Mouse (Mus musculus) forebrain, embryonic 14.5 days (tissue): Measurements from ENCODE around the gene Tdrkh. TPM values are rescaled to one million over a fixed set of nuclear protein-coding genes. Genes with fewer than 3 reads are reported as not detected.

Source experiments
- ATAC-seq: fragments of 200-750 bp; cut with Nextera tagmentation; 2 replicates; pipeline ENCODE4 v1.8.0; 2017; ENCODE audit warnings: mild to moderate bottlenecking, moderate library complexity
- DNase-seq: peaks from one replicate; pipeline ENCODE4 v3.0.0-alpha.2; 2015; ENCODE audit warnings: low spot score
- H3K27ac ChIP-seq: fragments of 300-500 bp; sonication (generic); 2 replicates; pipeline ENCODE4 v1.5.1; 2014; ENCODE audit warnings: low read depth, mild to moderate bottlenecking, control low read depth, low read length, moderate library complexity
- H3K27me3 ChIP-seq: fragments of 300-500 bp; sonication (generic); replicated peaks from 2 replicates; pipeline ENCODE4 v1.6.1; 2014; ENCODE audit warnings: low read length, control low read depth, mixed read lengths; ENCODE audit not compliant: control insufficient read depth, insufficient read depth
- H3K36me3 ChIP-seq: fragments of 300-500 bp; sonication (generic); 2 replicates; pipeline ENCODE4 v1.6.1; 2014; ENCODE audit warnings: low read length, control low read depth; ENCODE audit not compliant: control insufficient read depth, insufficient read depth
- H3K4me1 ChIP-seq: fragments of 300-500 bp; sonication (generic); 2 replicates; pipeline ENCODE4 v1.6.1; 2014; ENCODE audit warnings: antibody characterized with exemption, low read length, control low read depth; ENCODE audit not compliant: control insufficient read depth, insufficient read depth
- H3K4me2 ChIP-seq: fragments of 300-500 bp; sonication (generic); 2 replicates; pipeline ENCODE4 v1.6.1; 2014; ENCODE audit warnings: mild to moderate bottlenecking, control low read depth, low read length
- H3K4me3 ChIP-seq: fragments of 300-500 bp; sonication (generic); 2 replicates; pipeline ENCODE4 v1.5.1; 2014; ENCODE audit warnings: low read depth, low read length, control low read depth
- H3K9ac ChIP-seq: fragments of 300-500 bp; sonication (generic); 2 replicates; pipeline ENCODE4 v1.6.1; 2014; ENCODE audit warnings: mild to moderate bottlenecking, low read length, control low read depth, moderate library complexity
- H3K9me3 ChIP-seq: fragments of 300-500 bp; sonication (generic); replicated peaks from 2 replicates; pipeline ENCODE4 v1.6.1; 2016; ENCODE audit warnings: low read length, control low read depth, mixed read lengths; ENCODE audit not compliant: control insufficient read depth
- WGBS: fragments of 180-500 bp; shearing (Covaris S2); extraction: QIAGEN DNeasy Blood & Tissue Kit; methylation state at CpG from one replicate; pipeline ENCODE4 v1.1.7; 2014; 5-methylcytosine and 5-hydroxymethylcytosine counted together
- polyA plus RNA-seq: library from polyadenylated mRNA; unstranded; fragments of >200 nt; fragmentation: Nextera tagmentation; extraction: Ambion mirVana; gene quantifications from 2 replicates; pipeline ENCODE4 v1.2.1, GENCODE M21; 2014

Gene Tdrkh
- polyA plus RNA-seq, 1 experiment from 2014 or later, result 59.8 TPM

- DNase-seq, result peak; percentile 98
- Histone ChIP-seq H3K36me3 (no peaks in the 10 kb centered on the region), H3K4me1 (no peaks in the 10 kb centered on the region; the same call in 1 of the 2 replicates), H3K27me3 (no peaks in the 10 kb centered on the region), H3K27ac (no peak overlapping the region), H3K4me2 (peak overlapping the region; percentile 47), H3K4me3 (peak overlapping the region; percentile 24), H3K9ac (peak overlapping the region; percentile 14; the same call in 1 of the 2 replicates), H3K9me3 (no peaks in the 10 kb centered on the region)
- ATAC-seq, result peak; percentile 94
- WGBS, result 2% methylated on average over 12 of the region's 12 CpGs
These were observed 43.5 kb downstream of the Tdrkh start for GRCm38 (mm10) chr3:94456529-94457000.

- H3K4me3 ChIP-seq, result 0 out of 2 replicates have a peak overlapping the region, but pooled peaks have one; percentile 24
- H3K36me3 ChIP-seq, result no peaks in the 10 kb centered on the region
- ATAC-seq, result 0 out of 2 replicates have a peak, but pooled peaks have one; percentile 28
- no peak for DNase-seq
- 87% methylated on average over 3 of the region's 3 CpGs for WGBS
- H3K27me3 ChIP-seq, result no peaks in the 10 kb centered on the region
- peak overlapping the region; percentile 39; the same call in 1 of the 2 replicates for H3K27ac ChIP-seq
- H3K9ac ChIP-seq, result peak overlapping the region; percentile 25; the same call in 1 of the 2 replicates
- H3K4me2 ChIP-seq, result peak overlapping the region; percentile 47; the same call in 1 of the 2 replicates
- H3K9me3 ChIP-seq, result no peaks in the 10 kb centered on the region
- no peaks in the 10 kb centered on the region; the same call in 1 of the 2 replicates for H3K4me1 ChIP-seq
These were observed 44.0 kb downstream of the Tdrkh start for GRCm38 (mm10) chr3:94457055-94457454.

- peaks cover 12% of the 10 kb centered on the region for H3K4me1 ChIP-seq
- WGBS, result 93% methylated on average over 2 of the region's 2 CpGs
- no peaks in the 10 kb centered on the region for H3K9me3 ChIP-seq
- ATAC-seq (no peak), DNase-seq (no peak)
- H3K27me3 ChIP-seq, result no peaks in the 10 kb centered on the region
- H3K27ac ChIP-seq, result no peak overlapping the region
- H3K9ac ChIP-seq, result no peak overlapping the region
- H3K4me3 ChIP-seq, result no peak overlapping the region
- H3K36me3 ChIP-seq, result no peaks in the 10 kb centered on the region
- H3K4me2 ChIP-seq, result no peak overlapping the region
These were observed 46.8 kb downstream of the Tdrkh start for GRCm38 (mm10) chr3:94459834-94460233.

GRCm38 (mm10) chr3:94463926-94464578 lies 51.0 kb downstream of the Tdrkh start:
- H3K27me3 ChIP-seq, result no peaks in the 10 kb centered on the region
- H3K4me3 ChIP-seq, result no peak overlapping the region
- ATAC-seq (peak; percentile 69), DNase-seq (peak; percentile 86)
- 0 out of 2 replicates have a peak overlapping the region, but pooled peaks have one; percentile 4 for H3K9ac ChIP-seq
- H3K36me3 ChIP-seq, result no peaks in the 10 kb centered on the region
- H3K27ac ChIP-seq, result peak overlapping the region; percentile 94
- H3K9me3 ChIP-seq, result no peaks in the 10 kb centered on the region
- H3K4me1 ChIP-seq, result peaks cover 25% of the 10 kb centered on the region
- WGBS, result 32% methylated on average over 10 of the region's 11 CpGs
- peak overlapping the region; percentile 19 for H3K4me2 ChIP-seq

- Histone ChIP-seq H3K36me3 (no peaks in the 10 kb centered on the region), H3K4me2 (no peak overlapping the region), H3K9me3 (no peaks in the 10 kb centered on the region), H3K27me3 (no peaks in the 10 kb centered on the region), H3K9ac (peak overlapping the region; percentile 54), H3K27ac (peak overlapping the region; percentile 94), H3K4me1 (peaks cover 25% of the 10 kb centered on the region), H3K4me3 (no peak overlapping the region)
- peak; percentile 90 for DNase-seq
- 19% methylated on average over 13 of the region's 13 CpGs for WGBS
- peak; percentile 78 for ATAC-seq
These were observed 52.8 kb downstream of the Tdrkh start for GRCm38 (mm10) chr3:94465632-94466430.

- 49% methylated on average over 3 of the region's 3 CpGs for WGBS
- H3K27ac ChIP-seq, result no peak overlapping the region
- no peaks in the 10 kb centered on the region for H3K36me3 ChIP-seq
- H3K4me1 ChIP-seq, result peaks cover 36% of the 10 kb centered on the region
- no peak overlapping the region for H3K4me2 ChIP-seq
- H3K9ac ChIP-seq, result no peak overlapping the region
- no peak for ATAC-seq
- H3K9me3 ChIP-seq, result no peaks in the 10 kb centered on the region
- H3K27me3 ChIP-seq, result no peaks in the 10 kb centered on the region
- no peak overlapping the region for H3K4me3 ChIP-seq
- no peak for DNase-seq
These were observed 55.9 kb downstream of the Tdrkh start for GRCm38 (mm10) chr3:94468931-94469330.

GRCm38 (mm10) chr3:94472447-94473114 lies 59.5 kb downstream of the Tdrkh start:
- no peaks in the 10 kb centered on the region for H3K9me3 ChIP-seq
- peak overlapping the region; percentile 2; the same call in 1 of the 2 replicates for H3K9ac ChIP-seq
- peak overlapping the region; percentile 54 for H3K4me2 ChIP-seq
- peak; percentile 72 for ATAC-seq
- peak; percentile 73 for DNase-seq
- peak overlapping the region; percentile 22 for H3K4me3 ChIP-seq
- no peaks in the 10 kb centered on the region for H3K36me3 ChIP-seq
- H3K27me3 ChIP-seq, result no peaks in the 10 kb centered on the region
- peak overlapping the region; percentile 1; the same call in 1 of the 2 replicates for H3K27ac ChIP-seq
- 11% methylated on average over 28 of the region's 28 CpGs for WGBS
- H3K4me1 ChIP-seq, result peaks cover 24% of the 10 kb centered on the region

GRCm38 (mm10) chr3:94473115-94473505 lies 60.0 kb downstream of the Tdrkh start:
- H3K9ac ChIP-seq, result peak overlapping the region; percentile 2; the same call in 1 of the 2 replicates
- peak overlapping the region; percentile 54 for H3K4me2 ChIP-seq
- no peak overlapping the region for H3K4me3 ChIP-seq
- DNase-seq (no peak), ATAC-seq (no peak)
- no peaks in the 10 kb centered on the region for H3K36me3 ChIP-seq
- WGBS, result 44% methylated on average over 10 of the region's 10 CpGs
- H3K9me3 ChIP-seq, result no peaks in the 10 kb centered on the region
- H3K27me3 ChIP-seq, result no peaks in the 10 kb centered on the region
- peaks cover 24% of the 10 kb centered on the region for H3K4me1 ChIP-seq
- peak overlapping the region; percentile 1; the same call in 1 of the 2 replicates for H3K27ac ChIP-seq
